Mouse (Mus musculus) thymus, postnatal 36 days (tissue): Measurements from ENCODE around the gene Cldn14.

Source experiments
- DNase-seq, 2 experiments: peaks; one replicate each; pipeline ENCODE4 v3.0.0; 2022; ENCODE audit warnings: mixed read lengths in 2 of 2

Gene Cldn14

GRCm38 (mm10) chr16:93910735-93911665 is 97.6 kb downstream of the Cldn14 start:
- no peak for DNase-seq

GRCm38 (mm10) chr16:93909936-93910335 is 98.7 kb downstream of the Cldn14 start:
- no peak for DNase-seq

GRCm38 (mm10) chr16:93908196-93908595 is 100.4 kb downstream of the Cldn14 start:
- peak; percentile 33 to 64 for DNase-seq

GRCm38 (mm10) chr16:93907761-93908160 is 100.9 kb downstream of the Cldn14 start:
- DNase-seq: peak; percentile 59 to 81

GRCm38 (mm10) chr16:93906156-93907014 is 102.3 kb downstream of the Cldn14 start:
- DNase-seq: peak; percentile 58 to 67

- DNase-seq: peak; percentile 31 to 44
Measured at GRCm38 (mm10) chr16:93903027-93903426, 105.6 kb downstream of the Cldn14 start.

- no peak for DNase-seq
Measured at GRCm38 (mm10) chr16:93893285-93893684, 115.4 kb downstream of the Cldn14 start.

- DNase-seq: no peak
Measured at GRCm38 (mm10) chr16:93890948-93891604, 117.6 kb downstream of the Cldn14 start.

GRCm38 (mm10) chr16:93888481-93888880 is 120.2 kb downstream of the Cldn14 start:
- DNase-seq: no peak

- DNase-seq: no peak
Measured at GRCm38 (mm10) chr16:93884722-93885113, 123.9 kb downstream of the Cldn14 start.

GRCm38 (mm10) chr16:93884086-93884721 is 124.4 kb downstream of the Cldn14 start:
- no peak for DNase-seq

- DNase-seq: peak; percentile 97 to 99
Measured at GRCm38 (mm10) chr16:93883423-93884085, 125.1 kb downstream of the Cldn14 start, which contains the start of gene Chaf1b. Chaf1b (plus strand) TSS chr16:93883901.

GRCm38 (mm10) chr16:93877612-93878380 is 130.8 kb downstream of the Cldn14 start:
- DNase-seq: no peak

GRCm38 (mm10) chr16:93874841-93875240 is 133.8 kb downstream of the Cldn14 start:
- DNase-seq: no peak
